Mouse (Mus musculus): Measurements from ENCODE around the gene Ppp1r14b. TPM values are rescaled to one million over a fixed set of nuclear protein-coding genes. Genes with fewer than 3 reads are reported as not detected.

Ppp1r14b gene
- total RNA-seq, 2 experiments from 2014 or later, result 141 to 236 TPM

Other genes with a start within 250 kb of the Ppp1r14b start
- gene Rps6ka4, start 134.3 kb upstream of the Ppp1r14b start, total RNA-seq (2015), result 1.0 and 4.1 TPM in 2 replicates
- 3.8 and 4.3 TPM in 2 replicates for gene Rps6ka4, start 134.3 kb upstream of the Ppp1r14b start, total RNA-seq (2017)
- gene Ccdc88b, start 116.8 kb upstream of the Ppp1r14b start, total RNA-seq (2015), result 6.9 and 7.6 TPM in 2 replicates
- 48.6 and 53.0 TPM in 2 replicates for gene Ccdc88b, start 116.8 kb upstream of the Ppp1r14b start, total RNA-seq (2017)
- 149 and 168 TPM in 2 replicates for gene Trmt112, start 65.3 kb upstream of the Ppp1r14b start, total RNA-seq (2015)
- gene Trmt112, start 65.3 kb upstream of the Ppp1r14b start, total RNA-seq (2017), result 229 and 256 TPM in 2 replicates
- 310 and 346 TPM in 2 replicates for gene Prdx5, start 64.9 kb upstream of the Ppp1r14b start, total RNA-seq (2015)
- gene Prdx5, start 64.9 kb upstream of the Ppp1r14b start, total RNA-seq (2017), result 546 and 620 TPM in 2 replicates
- 8.5 and 10.2 TPM in 2 replicates for gene Esrra, start 53.2 kb upstream of the Ppp1r14b start, total RNA-seq (2015)
- 23.9 and 27.5 TPM in 2 replicates for gene Esrra, start 53.2 kb upstream of the Ppp1r14b start, total RNA-seq (2017)
- gene Catsperz, start 49.6 kb upstream of the Ppp1r14b start, total RNA-seq (2015), result 1.3 and 2.1 TPM in 2 replicates
- 0.67 and 0.98 TPM in 2 replicates for gene Catsperz, start 49.6 kb upstream of the Ppp1r14b start, total RNA-seq (2017)
- not detected in 2 replicates for gene Kcnk4, start 40.5 kb upstream of the Ppp1r14b start, total RNA-seq (2015)
- not detected in 2 replicates for gene Kcnk4, start 40.5 kb upstream of the Ppp1r14b start, total RNA-seq (2017)
- gene Bad, start 33.1 kb upstream of the Ppp1r14b start, total RNA-seq (2015), result 13.4 and 14.1 TPM in 2 replicates
- 43.1 and 56.3 TPM in 2 replicates for gene Bad, start 33.1 kb upstream of the Ppp1r14b start, total RNA-seq (2017)
- gene Gpr137, start 32.5 kb upstream of the Ppp1r14b start, total RNA-seq (2015), result 9.4 and 13.1 TPM in 2 replicates
- gene Gpr137, start 32.5 kb upstream of the Ppp1r14b start, total RNA-seq (2017), result 14.0 and 20.3 TPM in 2 replicates
- gene Plcb3, start 1.5 kb downstream of the Ppp1r14b start, total RNA-seq (2015), result 5.0 and 6.8 TPM in 2 replicates
- 7.3 and 7.6 TPM in 2 replicates for gene Plcb3, start 1.5 kb downstream of the Ppp1r14b start, total RNA-seq (2017)
- gene Fkbp2, start 5.5 kb downstream of the Ppp1r14b start, total RNA-seq (2015), result 123 and 129 TPM in 2 replicates
- 176 and 181 TPM in 2 replicates for gene Fkbp2, start 5.5 kb downstream of the Ppp1r14b start, total RNA-seq (2017)
- gene Vegfb, start 12.7 kb downstream of the Ppp1r14b start, total RNA-seq (2015), result 30.4 and 33.1 TPM in 2 replicates
- 11.6 and 13.6 TPM in 2 replicates for gene Vegfb, start 12.7 kb downstream of the Ppp1r14b start, total RNA-seq (2017)
- 10.2 and 11.5 TPM in 2 replicates for gene Dnajc4, start 17.6 kb downstream of the Ppp1r14b start, total RNA-seq (2015)
- gene Dnajc4, start 17.6 kb downstream of the Ppp1r14b start, total RNA-seq (2017), result 8.6 and 17.8 TPM in 2 replicates
- 10.6 and 18.9 TPM in 2 replicates for gene Nudt22, start 21.1 kb downstream of the Ppp1r14b start, total RNA-seq (2015)
- gene Nudt22, start 21.1 kb downstream of the Ppp1r14b start, total RNA-seq (2017), result 7.7 and 13.3 TPM in 2 replicates
- gene Trpt1, start 21.2 kb downstream of the Ppp1r14b start, total RNA-seq (2015), result 1.4 and 2.2 TPM in 2 replicates
- 0.08 and 0.81 TPM in 2 replicates for gene Trpt1, start 21.2 kb downstream of the Ppp1r14b start, total RNA-seq (2017)
- 63.8 and 78.7 TPM in 2 replicates for gene Fermt3, start 44.5 kb downstream of the Ppp1r14b start, total RNA-seq (2015)
- 216 and 225 TPM in 2 replicates for gene Fermt3, start 44.5 kb downstream of the Ppp1r14b start, total RNA-seq (2017)
- 197 and 204 TPM in 2 replicates for gene Stip1, start 65.0 kb downstream of the Ppp1r14b start, total RNA-seq (2015)
- 244 and 250 TPM in 2 replicates for gene Stip1, start 65.0 kb downstream of the Ppp1r14b start, total RNA-seq (2017)
- gene Macrod1, start 81.8 kb downstream of the Ppp1r14b start, total RNA-seq (2015), result 12.7 and 17.6 TPM in 2 replicates
- 0.68 and 3.7 TPM in 2 replicates for gene Macrod1, start 81.8 kb downstream of the Ppp1r14b start, total RNA-seq (2017)
- gene Flrt1, start 130.8 kb downstream of the Ppp1r14b start, total RNA-seq (2015), result not detected in 2 replicates
- gene Flrt1, start 130.8 kb downstream of the Ppp1r14b start, total RNA-seq (2017), result not detected in 2 replicates
- gene Otub1, start 231.3 kb downstream of the Ppp1r14b start, total RNA-seq (2015), result 33.1 and 34.0 TPM in 2 replicates
- 60.8 and 69.5 TPM in 2 replicates for gene Otub1, start 231.3 kb downstream of the Ppp1r14b start, total RNA-seq (2017)
- gene Cox8a, start 242.6 kb downstream of the Ppp1r14b start, total RNA-seq (2015), result 599 and 622 TPM in 2 replicates
- gene Cox8a, start 242.6 kb downstream of the Ppp1r14b start, total RNA-seq (2017), result 549 and 714 TPM in 2 replicates

All from megakaryocyte progenitor cell, adult 5-6 weeks (primary cell).